Mouse (Mus musculus) gastrocnemius, postnatal 36 days (tissue): ENCODE data around the gene Rhbdf2. TPM values are rescaled to one million over a fixed set of nuclear protein-coding genes. Genes with fewer than 3 reads are reported as not detected.

Experiments
- DNase-seq, 2 experiments: peaks; one replicate each; pipeline ENCODE4 v3.0.0; 2022
- intact Hi-C: fragments of 180-260 bp; cut with DNase I; formaldehyde crosslinking; loops from one replicate; pipeline ENCODE4 v1.15.1; 2025
- total RNA-seq, 2 experiments: library from RNA; stranded (reverse); gene quantifications; 2 replicates each; pipeline ENCODE4 v1.2.3; 2021

The Rhbdf2 gene
- total RNA-seq, 2 experiments from 2014 or later = 9.4 to 10.2 TPM

GRCm38 (mm10) chr11:116599230-116599629 lies 27.6 kb downstream of the Rhbdf2 start:
- intact Hi-C loops = no loop called here
- DNase-seq = no peak

- intact Hi-C loops = no loop called here
- DNase-seq = no peak
Measured at GRCm38 (mm10) chr11:116598193-116598592, 28.6 kb downstream of the Rhbdf2 start.

GRCm38 (mm10) chr11:116596766-116597165 lies 30.1 kb downstream of the Rhbdf2 start:
- no peak for DNase-seq
- intact Hi-C loops = no loop called here

- DNase-seq = no peak
- intact Hi-C loops = no loop called here
Measured at GRCm38 (mm10) chr11:116593345-116593744, 33.5 kb downstream of the Rhbdf2 start.

GRCm38 (mm10) chr11:116592428-116592827 lies 34.4 kb downstream of the Rhbdf2 start:
- intact Hi-C loops = no loop called here

GRCm38 (mm10) chr11:116591621-116592020 lies 35.2 kb downstream of the Rhbdf2 start:
- no peak for DNase-seq
- intact Hi-C loops = no loop called here

More at GRCm38 (mm10) chr11:116592428-116592827, 34.4 kb downstream of the Rhbdf2 start:
- peak; percentile 90 to 98 for DNase-seq

GRCm38 (mm10) chr11:116589574-116589973 lies 37.2 kb downstream of the Rhbdf2 start:
- no peak for DNase-seq
- intact Hi-C loops = loop anchor here (5.0 kb wide), 1 partner anchor 223 kb away; no protein-coding TSS in a partner anchor

GRCm38 (mm10) chr11:116589020-116589531 lies 37.7 kb downstream of the Rhbdf2 start:
- DNase-seq = no peak
- intact Hi-C loops = loop anchor here (5.0 kb wide), 1 partner anchor 223 kb away; no protein-coding TSS in a partner anchor

- DNase-seq = peak; percentile 43 to 67
- intact Hi-C loops = loop anchor here (2.0 to 5.0 kb wide), 2 partner anchors 42 to 225 kb away; no protein-coding TSS in a partner anchor
Measured at GRCm38 (mm10) chr11:116586801-116587631, 39.8 kb downstream of the Rhbdf2 start.

- intact Hi-C loops = loop anchor here (2.0 to 5.0 kb wide), 2 partner anchors 42 to 226 kb away; no protein-coding TSS in a partner anchor
Measured at GRCm38 (mm10) chr11:116586310-116586709, 40.5 kb downstream of the Rhbdf2 start, which contains the start of gene Aanat. Gene Aanat (plus strand): TSS chr11:116586432.

GRCm38 (mm10) chr11:116585682-116586081 lies 41.1 kb downstream of the Rhbdf2 start:
- intact Hi-C loops = loop anchor here (2.0 to 5.0 kb wide), 2 partner anchors 43 to 227 kb away; no protein-coding TSS in a partner anchor
- no peak for DNase-seq

More at GRCm38 (mm10) chr11:116586310-116586709, 40.5 kb downstream of the Rhbdf2 start, which contains the start of gene Aanat:
- DNase-seq = no peak

GRCm38 (mm10) chr11:116581376-116581814 lies 45.4 kb downstream of the Rhbdf2 start, which contains the start of gene Ube2o:
Gene Ube2o (minus strand): TSS chr11:116581447.
- intact Hi-C loops = no loop called here

GRCm38 (mm10) chr11:116580711-116581375 lies 46.0 kb downstream of the Rhbdf2 start:
- intact Hi-C loops = no loop called here
- DNase-seq = peak in 1 of 2 experiments; percentile 47

More at GRCm38 (mm10) chr11:116581376-116581814, 45.4 kb downstream of the Rhbdf2 start, which contains the start of gene Ube2o:
- DNase-seq = peak; percentile 75 to 81

- intact Hi-C loops = no loop called here
- DNase-seq = no peak
Measured at GRCm38 (mm10) chr11:116580031-116580652, 46.7 kb downstream of the Rhbdf2 start.

- intact Hi-C loops = no loop called here
- DNase-seq = no peak
Measured at GRCm38 (mm10) chr11:116579280-116579679, 47.5 kb downstream of the Rhbdf2 start.

- intact Hi-C loops = no loop called here
- DNase-seq = no peak
Measured at GRCm38 (mm10) chr11:116575396-116575795, 51.4 kb downstream of the Rhbdf2 start.

GRCm38 (mm10) chr11:116574982-116575381 lies 51.8 kb downstream of the Rhbdf2 start:
- intact Hi-C loops = no loop called here
- no peak for DNase-seq

GRCm38 (mm10) chr11:116574486-116574885 lies 52.3 kb downstream of the Rhbdf2 start:
- intact Hi-C loops = no loop called here
- no peak for DNase-seq

GRCm38 (mm10) chr11:116572756-116573543 lies 53.9 kb downstream of the Rhbdf2 start:
- DNase-seq = no peak
- intact Hi-C loops = no loop called here
